Mouse (Mus musculus) hindbrain, postnatal 0 days (tissue): Measurements from ENCODE around the gene Hvcn1. TPM values are rescaled to one million over a fixed set of nuclear protein-coding genes. Genes with fewer than 3 reads are reported as not detected.
A peak's percentile ranks its signal among the peaks of the same experiment; 100 is the strongest.

ENCODE experiments used
- ATAC-seq: fragments of 200-750 bp; cut with Nextera tagmentation; 2 replicates; pipeline ENCODE4 v1.8.0; 2017; ENCODE audit warnings: mild to moderate bottlenecking, moderate TSS enrichment, moderate library complexity
- DNase-seq: peaks from one replicate; pipeline ENCODE4 v3.0.0-alpha.2; 2015; ENCODE audit warnings: low spot score
- H3K27ac ChIP-seq: fragments of 300-500 bp; sonication (generic); 2 replicates; pipeline ENCODE4 v1.5.1; 2014; ENCODE audit warnings: mild to moderate bottlenecking
- H3K27me3 ChIP-seq: fragments of 300-500 bp; sonication (generic); 2 replicates; pipeline ENCODE4 v1.6.1; 2014; ENCODE audit warnings: low read length, mixed read lengths; ENCODE audit not compliant: insufficient read depth
- H3K36me3 ChIP-seq: fragments of 300-500 bp; sonication (generic); 2 replicates; pipeline ENCODE4 v1.6.1; 2014; ENCODE audit warnings: low read length, mixed read lengths; ENCODE audit not compliant: insufficient read depth
- H3K4me1 ChIP-seq: fragments of 300-500 bp; sonication (generic); 2 replicates; pipeline ENCODE4 v1.6.1; 2014; ENCODE audit warnings: antibody characterized with exemption, low read length, mixed read lengths; ENCODE audit not compliant: insufficient read depth
- H3K4me2 ChIP-seq: fragments of 300-500 bp; sonication (generic); 2 replicates; pipeline ENCODE4 v1.6.1; 2014; ENCODE audit warnings: low read depth, mild to moderate bottlenecking, low read length, moderate library complexity, mixed read lengths
- H3K4me3 ChIP-seq: fragments of 300-500 bp; sonication (generic); 2 replicates; pipeline ENCODE4 v1.5.1; 2014; ENCODE audit warnings: low read length
- H3K9ac ChIP-seq: fragments of 300-500 bp; sonication (generic); replicated peaks from 2 replicates; pipeline ENCODE4 v1.6.1; 2014; ENCODE audit warnings: mild to moderate bottlenecking, low read length, moderate library complexity, mixed read lengths
- H3K9me3 ChIP-seq: fragments of 300-500 bp; sonication (generic); 2 replicates; pipeline ENCODE4 v1.6.1; 2016; ENCODE audit warnings: low read length, mixed read lengths
- CTCF ChIP-seq: IDR thresholded peaks from 2 replicates; pipeline ENCODE4 v1.5.1; 2016; ENCODE audit warnings: antibody characterized with exemption, control low read depth, low read depth
- WGBS: fragments of 180-500 bp; shearing (Covaris S2); extraction: QIAGEN DNeasy Blood & Tissue Kit; methylation state at CpG from one replicate; pipeline ENCODE4 v1.1.7; 2014; 5-methylcytosine and 5-hydroxymethylcytosine counted together
- polyA plus RNA-seq: library from polyadenylated mRNA; unstranded; fragments of >200 nt; fragmentation: Nextera tagmentation; extraction: Ambion mirVana; gene quantifications from 2 replicates; pipeline ENCODE4 v1.2.1, GENCODE M21; 2015
- total RNA-seq: library from RNA; depleted of rRNA; stranded (reverse); fragments of >200 nt; gene quantifications from 2 replicates; pipeline ENCODE4 v1.2.3, GENCODE M21; 2014

The Hvcn1 gene
- total and polyA plus RNA-seq, 2 experiments from 2014 or later, result 0.94 to 1.7 TPM

DNA sequence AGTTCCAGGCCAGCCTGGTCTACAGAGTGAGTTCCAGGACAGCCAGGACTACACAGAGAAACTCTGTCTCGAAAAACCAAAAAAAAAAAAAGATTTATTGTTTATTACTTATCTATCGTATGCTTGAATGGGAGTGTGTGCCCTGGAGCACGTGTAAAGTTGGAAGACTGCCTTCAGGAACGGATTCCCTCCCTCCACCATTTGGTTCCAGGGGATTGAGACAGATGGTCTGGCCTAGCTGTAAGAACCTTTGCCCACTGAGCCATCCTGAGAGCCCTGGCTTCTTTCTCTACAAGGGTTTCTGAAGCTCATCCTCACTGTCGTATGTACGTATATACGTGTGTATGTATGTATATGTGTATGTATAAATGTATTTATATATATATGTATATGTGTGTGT lies 72.3 kb downstream of the Hvcn1 start:
- WGBS, result 68% methylated on average over 7 of the region's 7 CpGs
- DNase-seq, result no peak
- H3K4me1 ChIP-seq, result no peaks in the 10 kb centered on the region

DNA sequence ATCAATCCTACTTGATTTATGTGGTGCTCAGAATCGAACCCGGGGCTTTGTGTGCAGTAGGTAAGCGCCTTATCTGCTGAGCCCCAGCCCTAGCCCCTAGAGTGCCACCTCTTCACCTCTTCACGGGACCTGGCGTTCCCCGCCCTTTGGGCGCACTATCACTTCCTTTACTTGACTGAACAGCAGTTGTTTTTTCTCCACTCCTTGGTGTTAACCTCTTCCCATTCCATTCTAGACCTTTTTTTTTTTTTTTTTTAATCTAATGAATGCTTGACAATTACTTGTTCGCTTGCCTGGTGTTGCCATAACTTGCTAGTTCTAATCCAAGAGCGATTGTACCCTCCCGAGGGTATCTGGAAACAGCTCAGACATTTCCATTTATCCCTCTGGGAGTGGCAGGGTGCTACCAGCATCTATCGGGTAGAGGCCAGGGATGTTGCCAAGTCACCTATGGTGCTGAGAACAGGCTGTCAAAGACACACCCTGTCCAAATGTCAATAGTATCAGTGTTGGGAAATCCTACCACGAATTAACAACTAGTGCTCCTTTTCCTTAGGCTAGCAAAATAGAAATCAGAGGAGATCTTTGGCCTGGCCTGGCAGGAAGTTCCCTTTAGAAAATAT lies 73.3 kb downstream of the Hvcn1 start:
- Histone ChIP-seq H3K4me2 (no peak overlapping the region), H3K4me3 (no peak overlapping the region), H3K9ac (no peak overlapping the region), H3K27ac (no peak overlapping the region), H3K9me3 (no peaks in the 10 kb centered on the region), H3K36me3 (no peaks in the 10 kb centered on the region), H3K27me3 (no peaks in the 10 kb centered on the region), H3K4me1 (no peaks in the 10 kb centered on the region)
- DNase-seq, result no peak
- WGBS, result 77% methylated on average over 12 of the region's 12 CpGs
- ATAC-seq, result no peak
- TF ChIP-seq CTCF, result no peak

More for the DNA sequence above, 72.3 kb downstream of the Hvcn1 start:
- H3K27ac ChIP-seq, result no peak overlapping the region
- no peaks in the 10 kb centered on the region for H3K36me3 ChIP-seq
- H3K4me2 ChIP-seq, result no peak overlapping the region
- ATAC-seq, result no peak
- no peak overlapping the region for H3K4me3 ChIP-seq
- no peak for TF ChIP-seq CTCF
- H3K9ac ChIP-seq, result no peak overlapping the region
- H3K9me3 ChIP-seq, result no peaks in the 10 kb centered on the region
- H3K27me3 ChIP-seq, result no peaks in the 10 kb centered on the region

DNA sequence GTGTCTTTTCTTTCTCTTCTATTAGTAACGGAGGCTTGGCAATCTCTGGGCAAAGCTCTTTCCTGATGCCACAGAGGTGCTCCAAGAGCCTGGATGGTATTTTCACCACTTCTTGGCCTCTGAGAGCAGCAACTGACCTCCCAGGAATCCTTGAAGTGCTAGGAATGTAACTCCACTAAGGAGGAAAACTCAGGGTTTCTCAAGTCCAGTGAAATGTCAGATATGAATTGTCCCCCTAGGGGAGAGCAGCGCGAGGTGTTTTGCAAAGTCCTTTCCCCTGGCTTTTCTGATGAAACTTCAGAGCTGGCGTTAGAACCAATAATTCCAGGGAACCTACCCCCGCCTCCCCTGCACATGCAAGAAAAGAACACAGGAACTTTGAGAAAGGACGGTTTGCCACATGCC lies 73.8 kb downstream of the Hvcn1 start:
- 41% methylated on average over 6 of the region's 6 CpGs for WGBS
- no peaks in the 10 kb centered on the region for H3K36me3 ChIP-seq
- DNase-seq (no peak), ATAC-seq (no peak)
- H3K9ac ChIP-seq, result no peak overlapping the region
- peaks cover 3% of the 10 kb centered on the region for H3K4me1 ChIP-seq
- peak; percentile 17; the same call in 1 of the 2 replicates for TF ChIP-seq CTCF
- H3K27me3 ChIP-seq, result no peaks in the 10 kb centered on the region
- H3K27ac ChIP-seq, result no peak overlapping the region
- peak overlapping the region; percentile 24; the same call in 1 of the 2 replicates for H3K4me2 ChIP-seq
- no peak overlapping the region for H3K4me3 ChIP-seq
- H3K9me3 ChIP-seq, result no peaks in the 10 kb centered on the region

DNA sequence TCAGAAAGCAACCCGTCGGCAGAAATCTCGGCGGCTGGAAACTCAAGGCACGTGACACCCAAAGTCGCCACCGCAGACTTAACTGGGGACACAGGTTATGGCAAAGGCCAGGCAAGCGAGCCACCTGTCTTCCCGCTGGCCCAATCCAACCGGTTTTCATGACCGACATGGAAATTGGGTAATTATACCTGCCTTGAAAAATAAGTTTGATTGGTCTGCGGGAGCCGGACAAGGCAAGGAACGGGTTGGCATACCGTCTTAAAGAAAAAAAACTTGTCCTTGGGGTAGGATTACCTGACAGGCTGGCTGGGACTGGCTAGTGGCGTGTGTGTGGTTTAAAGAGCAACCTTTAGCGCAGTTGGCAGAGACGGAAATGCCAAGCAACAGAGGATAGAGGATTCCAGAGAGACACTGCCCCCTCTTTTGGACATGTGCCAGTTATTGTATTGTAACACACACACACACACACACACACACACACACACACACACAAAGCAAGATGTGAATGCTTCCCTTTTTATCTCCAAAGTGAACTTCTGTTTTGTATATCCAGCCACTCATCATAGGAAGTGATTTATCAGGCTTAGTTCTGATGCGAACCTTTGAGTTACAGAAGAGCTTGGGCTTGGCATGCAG lies 74.3 kb downstream of the Hvcn1 start:
- Histone ChIP-seq H3K4me1 (peaks cover 8% of the 10 kb centered on the region), H3K4me3 (no peak overlapping the region), H3K9ac (no peak overlapping the region), H3K36me3 (no peaks in the 10 kb centered on the region), H3K27me3 (no peaks in the 10 kb centered on the region), H3K9me3 (no peaks in the 10 kb centered on the region), H3K27ac (no peak overlapping the region), H3K4me2 (peak overlapping the region; percentile 24; the same call in 1 of the 2 replicates)
- DNase-seq (peak; percentile 42), ATAC-seq (no peak)
- no peak for TF ChIP-seq CTCF
- 37% methylated on average over 19 of the region's 19 CpGs for WGBS

DNA sequence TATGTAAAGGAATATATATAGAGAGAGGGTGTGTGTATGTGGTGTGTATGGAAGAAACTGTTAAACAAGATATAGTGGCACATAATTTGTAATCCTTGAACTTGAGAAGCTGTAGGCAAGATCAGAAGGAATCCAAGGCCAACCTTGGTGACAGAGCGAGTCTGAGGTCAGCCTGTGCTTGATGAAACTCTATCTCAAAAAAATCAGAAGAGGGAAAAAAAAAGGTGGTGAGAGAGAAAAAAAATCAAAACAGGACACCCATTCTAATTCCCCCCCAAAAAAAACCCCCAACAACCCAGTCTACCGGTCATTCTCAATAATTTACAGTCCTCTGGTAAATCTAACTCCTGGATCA lies 77.2 kb downstream of the Hvcn1 start:
- H3K27ac ChIP-seq, result no peak overlapping the region
- no peak for DNase-seq
- no peak for TF ChIP-seq CTCF
- H3K36me3 ChIP-seq, result no peaks in the 10 kb centered on the region
- no peak for ATAC-seq
- WGBS, result 33% methylated on average over 2 of the region's 2 CpGs
- no peak overlapping the region for H3K4me2 ChIP-seq
- peaks cover 12% of the 10 kb centered on the region for H3K4me1 ChIP-seq
- H3K27me3 ChIP-seq, result no peaks in the 10 kb centered on the region
- H3K4me3 ChIP-seq, result peak overlapping the region; percentile 77; the same call in 1 of the 2 replicates
- H3K9ac ChIP-seq, result no peak overlapping the region
- H3K9me3 ChIP-seq, result no peaks in the 10 kb centered on the region

DNA sequence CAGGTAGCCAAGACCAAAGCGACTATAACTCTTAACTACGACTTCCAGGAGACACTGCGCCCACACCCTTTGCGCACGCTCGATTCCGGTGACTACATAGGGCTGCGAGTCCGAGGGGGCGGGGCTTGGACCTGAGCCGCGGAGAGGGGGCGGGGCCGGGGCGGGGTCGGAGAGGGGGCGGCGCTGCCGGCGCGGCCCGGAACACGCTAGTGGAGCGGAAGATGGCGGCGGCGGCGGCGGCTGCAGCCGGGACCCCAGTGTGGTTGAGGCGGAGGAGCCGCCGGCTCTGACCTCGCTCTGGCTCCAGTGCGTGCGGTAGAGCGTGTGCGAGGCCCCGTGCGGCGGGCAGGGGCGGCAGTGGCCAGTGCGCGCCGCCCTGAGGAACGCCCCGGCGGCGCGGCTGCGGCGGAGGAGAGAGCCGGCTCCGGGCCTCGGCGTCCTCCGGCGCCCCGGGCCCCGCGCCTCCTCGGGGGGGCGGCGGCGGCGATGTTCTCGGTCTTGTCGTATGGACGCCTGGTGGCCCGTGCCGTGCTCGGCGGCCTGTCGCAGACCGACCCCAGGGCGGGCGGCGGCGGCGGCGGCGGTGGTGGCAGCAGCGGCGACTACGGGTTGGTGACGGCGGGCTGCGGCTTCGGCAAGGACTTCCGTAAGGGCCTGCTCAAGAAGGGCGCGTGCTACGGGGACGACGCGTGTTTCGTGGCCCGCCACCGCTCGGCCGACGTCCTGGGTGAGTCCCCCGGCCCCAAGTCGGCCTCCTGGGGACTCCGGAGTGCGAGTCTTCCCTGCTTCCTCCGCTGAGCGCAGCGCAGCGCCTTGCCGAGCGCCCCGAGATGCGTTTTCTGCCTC lies 77.8 kb downstream of the Hvcn1 start, which contains the start of gene Pptc7:
TSS of gene Pptc7 (plus strand) at position 183 of the 846 bp plus-strand sequence.
- Histone ChIP-seq H3K4me1 (peaks cover 12% of the 10 kb centered on the region), H3K4me2 (peak within 1 kb of the TSS; percentile 100), H3K4me3 (peak within 1 kb of the TSS; percentile 77), H3K9ac (peak within 1 kb of the TSS; percentile 88), H3K36me3 (no peaks in the 10 kb centered on the region), H3K9me3 (no peaks in the 10 kb centered on the region), H3K27me3 (no peaks in the 10 kb centered on the region), H3K27ac (peak within 1 kb of the TSS; percentile 93)
- TF ChIP-seq CTCF, result no peak
- DNase-seq, result peak; percentile 96
- WGBS, result under 1% methylated on average over 62 of the region's 114 CpGs
- peak; percentile 94 for ATAC-seq
